Mouse (Mus musculus): ENCODE results near the gene BC053393. TPM values are rescaled to one million over a fixed set of nuclear protein-coding genes. Genes with fewer than 3 reads are reported as not detected.
"Not testable (repeated sequence)": the region's sequence is repeated elsewhere in the genome, so short reads cannot be mapped to it uniquely, and the experiment has no call there.

The BC053393 gene
- polyA plus RNA-seq, 1 experiment = not detected

DNA sequence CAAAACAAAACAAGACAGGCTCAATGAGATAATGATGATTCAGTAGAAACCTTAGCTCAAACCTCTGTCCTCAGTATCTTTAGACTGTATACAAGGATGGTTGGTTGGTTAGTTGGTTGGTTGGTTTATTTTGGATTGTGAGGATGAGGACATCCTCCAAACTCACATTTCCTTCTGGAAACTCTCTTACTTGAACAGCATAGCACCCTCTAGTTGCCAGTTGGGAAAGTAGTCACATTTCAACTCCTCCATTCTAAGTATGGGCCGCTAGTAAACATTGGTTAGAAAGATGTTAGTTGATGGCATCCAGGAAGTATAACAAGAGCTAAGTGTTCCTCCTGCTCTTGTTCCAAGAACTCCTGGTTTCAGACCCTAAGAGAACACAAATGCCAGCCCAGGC lies 2.2 kb upstream of the BC053393 start:
- H3K27ac ChIP-seq (ENCODE audit: insufficient read depth, low read depth, low read length) = no peak overlapping the region
- TF ChIP-seq POLR2A (IDR thresholded peaks at IDR 0.05; ENCODE audit: borderline replicate concordance, low read depth, low read length) (no peak), CTCF (IDR thresholded peaks at IDR 0.05; ENCODE audit: low read depth, low read length) (no peak)
- H3K4me3 ChIP-seq (ENCODE audit: insufficient read depth, low read length) = no peak overlapping the region
- no peaks in the 10 kb centered on the region for H3K4me1 ChIP-seq (ENCODE audit: control insufficient read depth, insufficient read depth, low read length)

- Histone ChIP-seq H3K27ac (ENCODE audit: insufficient read depth, low read depth, low read length) (no peak overlapping the region), H3K4me1 (ENCODE audit: control insufficient read depth, insufficient read depth, low read length) (no peaks in the 10 kb centered on the region), H3K4me3 (ENCODE audit: insufficient read depth, low read length) (no peak overlapping the region)
- TF ChIP-seq POLR2A (IDR thresholded peaks at IDR 0.05; ENCODE audit: borderline replicate concordance, low read depth, low read length) = no peak
- TF ChIP-seq CTCF (IDR thresholded peaks at IDR 0.05; ENCODE audit: low read depth, low read length) = no peak
Observed at GRCm38 (mm10) chr11:46578771-46579281, 7.5 kb downstream of the BC053393 start.

GRCm38 (mm10) chr11:46580428-46580827 lies 9.1 kb downstream of the BC053393 start:
- no peak overlapping the region for H3K4me3 ChIP-seq (ENCODE audit: insufficient read depth, low read length)
- no peaks in the 10 kb centered on the region for H3K4me1 ChIP-seq (ENCODE audit: control insufficient read depth, insufficient read depth, low read length)
- H3K27ac ChIP-seq (ENCODE audit: insufficient read depth, low read depth, low read length) = no peak overlapping the region
- TF ChIP-seq POLR2A (IDR thresholded peaks at IDR 0.05; ENCODE audit: borderline replicate concordance, low read depth, low read length) (no peak), CTCF (IDR thresholded peaks at IDR 0.05; ENCODE audit: low read depth, low read length) (no peak)

- Histone ChIP-seq H3K4me1 (ENCODE audit: control insufficient read depth, insufficient read depth, low read length) (no peaks in the 10 kb centered on the region), H3K27ac (ENCODE audit: insufficient read depth, low read depth, low read length) (no peak overlapping the region), H3K4me3 (ENCODE audit: insufficient read depth, low read length) (no peak overlapping the region)
- TF ChIP-seq POLR2A (IDR thresholded peaks at IDR 0.05; ENCODE audit: borderline replicate concordance, low read depth, low read length) = no peak
- no peak for TF ChIP-seq CTCF (IDR thresholded peaks at IDR 0.05; ENCODE audit: low read depth, low read length)
Observed at GRCm38 (mm10) chr11:46582741-46583140, 11.4 kb downstream of the BC053393 start.

GRCm38 (mm10) chr11:46592416-46592815 lies 21.1 kb downstream of the BC053393 start:
- Histone ChIP-seq H3K4me1 (ENCODE audit: control insufficient read depth, insufficient read depth, low read length) (0 out of 2 replicates have a peak, but pooled peaks cover 2% of the 10 kb centered on the region), H3K27ac (ENCODE audit: insufficient read depth, low read depth, low read length) (no peak overlapping the region), H3K4me3 (ENCODE audit: insufficient read depth, low read length) (no peak overlapping the region)
- TF ChIP-seq POLR2A (IDR thresholded peaks at IDR 0.05; ENCODE audit: borderline replicate concordance, low read depth, low read length) = no peak
- TF ChIP-seq CTCF (IDR thresholded peaks at IDR 0.05; ENCODE audit: low read depth, low read length) = no peak

DNA sequence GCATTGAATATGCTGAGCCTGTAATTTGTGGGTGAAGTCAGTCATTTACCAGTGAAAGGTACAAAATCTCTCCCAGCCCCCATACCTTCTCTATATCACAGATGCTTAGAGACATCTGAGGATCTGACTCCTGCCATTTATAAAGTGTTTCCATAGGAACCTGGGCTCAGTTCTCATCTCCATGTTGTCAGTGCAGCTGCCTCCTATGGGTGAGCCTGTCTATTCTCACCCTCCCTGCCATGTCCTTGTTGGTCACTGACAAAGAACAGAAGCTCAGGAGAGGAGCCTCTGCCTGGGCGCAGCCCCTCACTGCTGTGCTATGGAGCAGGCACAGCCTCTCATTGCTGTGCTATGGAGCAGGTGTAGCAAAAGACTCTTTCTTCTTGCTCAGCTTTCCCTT lies 48.6 kb downstream of the BC053393 start:
- H3K4me1 ChIP-seq (ENCODE audit: control insufficient read depth, insufficient read depth, low read length) = no peaks in the 10 kb centered on the region
- H3K4me3 ChIP-seq (ENCODE audit: insufficient read depth, low read length) = no peak overlapping the region
- H3K27ac ChIP-seq (ENCODE audit: insufficient read depth, low read depth, low read length) = no peak overlapping the region
- TF ChIP-seq POLR2A (IDR thresholded peaks at IDR 0.05; ENCODE audit: borderline replicate concordance, low read depth, low read length) = no peak
- no peak for TF ChIP-seq CTCF (IDR thresholded peaks at IDR 0.05; ENCODE audit: low read depth, low read length)

GRCm38 (mm10) chr11:46620414-46621168 lies 49.3 kb downstream of the BC053393 start:
- TF ChIP-seq POLR2A (IDR thresholded peaks at IDR 0.05; ENCODE audit: borderline replicate concordance, low read depth, low read length) (no peak), CTCF (IDR thresholded peaks at IDR 0.05; ENCODE audit: low read depth, low read length) (no peak)

GRCm38 (mm10) chr11:46629211-46629795 lies 58.0 kb downstream of the BC053393 start, which contains the start of gene Dppa1:
Gene Dppa1, minus strand, starts transcription at chr11:46629261.
- Histone ChIP-seq H3K4me1 (ENCODE audit: control insufficient read depth, insufficient read depth, low read length) (no peaks in the 10 kb centered on the region), H3K4me3 (ENCODE audit: insufficient read depth, low read length) (no peak within 1 kb of the TSS), H3K27ac (ENCODE audit: insufficient read depth, low read depth, low read length) (no peak within 1 kb of the TSS)
- TF ChIP-seq CTCF (IDR thresholded peaks at IDR 0.05; ENCODE audit: low read depth, low read length) (no peak), POLR2A (IDR thresholded peaks at IDR 0.05; ENCODE audit: borderline replicate concordance, low read depth, low read length) (no peak)

More at GRCm38 (mm10) chr11:46620414-46621168, 49.3 kb downstream of the BC053393 start:
- no peak overlapping the region for H3K27ac ChIP-seq (ENCODE audit: insufficient read depth, low read depth, low read length)
- H3K4me3 ChIP-seq (ENCODE audit: insufficient read depth, low read length) = no peak overlapping the region
- H3K4me1 ChIP-seq (ENCODE audit: control insufficient read depth, insufficient read depth, low read length) = no peaks in the 10 kb centered on the region

DNA sequence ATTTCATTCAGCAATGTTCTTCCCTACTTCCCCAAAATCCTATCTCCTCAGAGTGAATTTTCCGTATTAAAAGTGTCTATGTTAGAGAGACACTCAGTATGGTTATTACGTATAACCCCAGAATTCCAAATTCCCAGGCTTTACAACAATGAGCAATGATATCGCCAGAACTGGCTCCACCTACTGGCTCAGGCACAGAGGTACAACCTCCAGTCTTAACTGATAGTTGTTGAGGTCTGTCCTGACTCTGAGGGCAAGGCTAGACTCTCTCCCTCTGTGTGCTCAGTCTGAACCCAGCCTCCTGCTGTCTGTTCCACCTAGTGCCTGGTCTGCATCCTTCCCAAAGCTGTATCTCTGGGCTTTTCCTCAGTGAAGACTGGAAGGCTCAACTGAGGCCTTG lies 60.3 kb downstream of the BC053393 start:
- TF ChIP-seq POLR2A (IDR thresholded peaks at IDR 0.05; ENCODE audit: borderline replicate concordance, low read depth, low read length) = no peak
- TF ChIP-seq CTCF (IDR thresholded peaks at IDR 0.05; ENCODE audit: low read depth, low read length) = no peak
- no peak overlapping the region for H3K27ac ChIP-seq (ENCODE audit: insufficient read depth, low read depth, low read length)
- peaks cover 2% of the 10 kb centered on the region; the same call in 1 of the 2 replicates for H3K4me1 ChIP-seq (ENCODE audit: control insufficient read depth, insufficient read depth, low read length)
- no peak overlapping the region for H3K4me3 ChIP-seq (ENCODE audit: insufficient read depth, low read length)

GRCm38 (mm10) chr11:46635516-46635915 lies 64.2 kb downstream of the BC053393 start:
- H3K27ac ChIP-seq (ENCODE audit: insufficient read depth, low read depth, low read length); H3K4me3 ChIP-seq (ENCODE audit: insufficient read depth, low read length); H3K4me1 ChIP-seq (ENCODE audit: control insufficient read depth, insufficient read depth, low read length): not testable (repeated sequence)

Data from bone marrow macrophage, adult 2 months (primary cell).